Mouse (Mus musculus): ENCODE results near the gene Btd. TPM values are rescaled to one million over a fixed set of nuclear protein-coding genes. Genes with fewer than 3 reads are reported as not detected.

Gene Btd
- polyA plus RNA-seq, 1 experiment from 2014 or later: 19.8 TPM

- Histone ChIP-seq H3K4me2 (no peak overlapping the region), H3K9me3 (no peaks in the 10 kb centered on the region), H3K27me3 (replicated peaks) (no peaks in the 10 kb centered on the region), H3K27ac (replicated peaks) (no peak overlapping the region), H3K9ac (no peak overlapping the region), H3K36me3 (peaks cover 26% of the 10 kb centered on the region), H3K4me3 (no peak overlapping the region), H3K4me1 (peaks cover 5% of the 10 kb centered on the region; the same call in 1 of the 2 replicates)
- no peak for ATAC-seq (ENCODE audit: extremely low read depth, insufficient number of reproducible peaks, low FRiP score, low TSS enrichment)
- 70% methylated on average over 9 of the region's 9 CpGs for WGBS
Measured at GRCm38 (mm10) chr14:31617204-31617603, 23.6 kb upstream of the Btd start.

GRCm38 (mm10) chr14:31617997-31618396 is 22.8 kb upstream of the Btd start:
- H3K4me1 ChIP-seq: peaks cover 5% of the 10 kb centered on the region; the same call in 1 of the 2 replicates
- no peak overlapping the region for H3K4me2 ChIP-seq
- ATAC-seq (ENCODE audit: extremely low read depth, insufficient number of reproducible peaks, low FRiP score, low TSS enrichment): no peak
- H3K36me3 ChIP-seq: peaks cover 23% of the 10 kb centered on the region
- WGBS: 67% methylated on average over 3 of the region's 3 CpGs
- H3K27me3 ChIP-seq (replicated peaks): no peaks in the 10 kb centered on the region
- no peak overlapping the region for H3K27ac ChIP-seq (replicated peaks)
- H3K9me3 ChIP-seq: no peaks in the 10 kb centered on the region
- no peak overlapping the region for H3K9ac ChIP-seq
- H3K4me3 ChIP-seq: no peak overlapping the region

GRCm38 (mm10) chr14:31620591-31621223 is 20.1 kb upstream of the Btd start:
- Histone ChIP-seq H3K9ac (no peak overlapping the region), H3K4me1 (peaks cover 5% of the 10 kb centered on the region; the same call in 1 of the 2 replicates), H3K36me3 (peaks cover 7% of the 10 kb centered on the region; the same call in 1 of the 2 replicates), H3K27ac (replicated peaks) (0 out of 2 replicates have a peak overlapping the region, but pooled peaks have one; percentile 8), H3K9me3 (no peaks in the 10 kb centered on the region), H3K27me3 (replicated peaks) (no peaks in the 10 kb centered on the region), H3K4me3 (no peak overlapping the region), H3K4me2 (no peak overlapping the region)
- WGBS: 63% methylated on average over 9 of the region's 9 CpGs
- ATAC-seq (ENCODE audit: extremely low read depth, insufficient number of reproducible peaks, low FRiP score, low TSS enrichment): no peak

- 81% methylated on average over 12 of the region's 12 CpGs for WGBS
- H3K4me2 ChIP-seq: no peak overlapping the region
- no peak for ATAC-seq (ENCODE audit: extremely low read depth, insufficient number of reproducible peaks, low FRiP score, low TSS enrichment)
Measured at GRCm38 (mm10) chr14:31622748-31623147, 18.1 kb upstream of the Btd start.

GRCm38 (mm10) chr14:31630677-31631076 is 10.2 kb upstream of the Btd start:
- H3K4me2 ChIP-seq: no peak overlapping the region
- no peak overlapping the region for H3K27ac ChIP-seq (replicated peaks)
- H3K27me3 ChIP-seq (replicated peaks): no peaks in the 10 kb centered on the region
- ATAC-seq (ENCODE audit: extremely low read depth, insufficient number of reproducible peaks, low FRiP score, low TSS enrichment): no peak
- WGBS: 74% methylated on average over 7 of the region's 7 CpGs
- no peaks in the 10 kb centered on the region for H3K9me3 ChIP-seq
- H3K36me3 ChIP-seq: peaks cover 9% of the 10 kb centered on the region
- no peak overlapping the region for H3K9ac ChIP-seq
- no peaks in the 10 kb centered on the region for H3K4me1 ChIP-seq
- no peak overlapping the region for H3K4me3 ChIP-seq

More at GRCm38 (mm10) chr14:31622748-31623147, 18.1 kb upstream of the Btd start:
- Histone ChIP-seq H3K4me3 (no peak overlapping the region), H3K9ac (no peak overlapping the region), H3K9me3 (no peaks in the 10 kb centered on the region), H3K36me3 (0 out of 2 replicates have a peak, but pooled peaks cover 7% of the 10 kb centered on the region), H3K4me1 (peaks cover 5% of the 10 kb centered on the region; the same call in 1 of the 2 replicates), H3K27me3 (replicated peaks) (no peaks in the 10 kb centered on the region), H3K27ac (replicated peaks) (no peak overlapping the region)

- Histone ChIP-seq H3K36me3 (no peaks in the 10 kb centered on the region), H3K9ac (peak within 1 kb of the TSS; percentile 87), H3K27ac (replicated peaks) (peak within 1 kb of the TSS; percentile 90), H3K4me2 (peak within 1 kb of the TSS; percentile 92), H3K9me3 (no peaks in the 10 kb centered on the region), H3K27me3 (replicated peaks) (no peaks in the 10 kb centered on the region), H3K4me1 (peaks cover 15% of the 10 kb centered on the region), H3K4me3 (peak within 1 kb of the TSS; percentile 81)
- WGBS: 4% methylated on average over 26 of the region's 26 CpGs
- peak; percentile 9; the same call in 1 of the 2 replicates for ATAC-seq (ENCODE audit: extremely low read depth, insufficient number of reproducible peaks, low FRiP score, low TSS enrichment)
Measured at GRCm38 (mm10) chr14:31640346-31640889, 410 bp upstream of the Btd start, which contains the start of gene Gm49387. Gm49387 (minus strand) TSS chr14:31640878.

DNA sequence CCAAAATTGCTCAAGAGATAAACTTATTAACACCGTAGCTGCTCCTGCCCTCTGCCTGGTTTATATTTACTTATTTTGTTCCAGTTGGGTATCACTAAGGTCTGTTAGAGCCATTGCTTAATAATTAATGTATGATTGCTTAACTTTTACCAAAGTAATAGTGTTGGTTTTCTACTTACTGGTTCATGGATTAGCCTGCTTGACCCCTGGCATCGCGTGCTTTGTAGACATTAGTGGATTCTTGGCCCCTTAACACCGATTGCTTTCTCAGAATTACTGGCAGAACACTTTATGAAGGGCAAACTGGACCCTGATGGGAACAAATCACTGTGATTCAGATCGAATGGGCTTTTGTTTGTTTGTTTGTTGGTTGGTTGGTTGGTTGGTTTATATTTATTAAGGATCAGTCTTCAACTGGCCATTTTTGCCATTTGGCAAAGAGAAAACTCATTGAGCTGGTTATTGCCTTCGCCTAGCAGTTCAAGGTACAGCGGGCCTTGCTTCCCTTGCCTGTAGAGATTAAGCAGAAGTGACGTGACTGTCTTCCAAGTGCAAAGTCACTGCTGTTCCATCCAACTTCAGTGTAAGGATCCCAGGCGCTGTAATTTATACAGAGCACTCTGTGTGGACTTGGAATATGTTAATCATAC is 803 bp downstream of the Btd start:
- Histone ChIP-seq H3K27me3 (replicated peaks) (no peaks in the 10 kb centered on the region), H3K9ac (peak overlapping the region; percentile 87), H3K9me3 (no peaks in the 10 kb centered on the region), H3K27ac (replicated peaks) (peak overlapping the region; percentile 90), H3K4me1 (peaks cover 15% of the 10 kb centered on the region), H3K36me3 (no peaks in the 10 kb centered on the region), H3K4me2 (peak overlapping the region; percentile 92), H3K4me3 (peak overlapping the region; percentile 81)
- ATAC-seq (ENCODE audit: extremely low read depth, insufficient number of reproducible peaks, low FRiP score, low TSS enrichment): peak; percentile 16; the same call in 1 of the 2 replicates
- 59% methylated on average over 9 of the region's 9 CpGs for WGBS

GRCm38 (mm10) chr14:31644183-31644830 is 3.5 kb downstream of the Btd start:
- Histone ChIP-seq H3K4me3 (no peak overlapping the region), H3K4me1 (peaks cover 21% of the 10 kb centered on the region), H3K9me3 (no peaks in the 10 kb centered on the region), H3K27me3 (replicated peaks) (no peaks in the 10 kb centered on the region), H3K27ac (replicated peaks) (no peak overlapping the region), H3K36me3 (no peaks in the 10 kb centered on the region), H3K4me2 (no peak overlapping the region), H3K9ac (no peak overlapping the region)
- WGBS: 82% methylated on average over 5 of the region's 5 CpGs
- ATAC-seq (ENCODE audit: extremely low read depth, insufficient number of reproducible peaks, low FRiP score, low TSS enrichment): no peak

- Histone ChIP-seq H3K4me1 (peaks cover 18% of the 10 kb centered on the region), H3K27me3 (replicated peaks) (no peaks in the 10 kb centered on the region), H3K4me2 (no peak overlapping the region), H3K27ac (replicated peaks) (no peak overlapping the region), H3K9ac (no peak overlapping the region), H3K9me3 (no peaks in the 10 kb centered on the region), H3K36me3 (no peaks in the 10 kb centered on the region), H3K4me3 (no peak overlapping the region)
- no peak for ATAC-seq (ENCODE audit: extremely low read depth, insufficient number of reproducible peaks, low FRiP score, low TSS enrichment)
- WGBS: 62% methylated on average over 3 of the region's 3 CpGs
Measured at GRCm38 (mm10) chr14:31644931-31645547, 4.2 kb downstream of the Btd start.

DNA sequence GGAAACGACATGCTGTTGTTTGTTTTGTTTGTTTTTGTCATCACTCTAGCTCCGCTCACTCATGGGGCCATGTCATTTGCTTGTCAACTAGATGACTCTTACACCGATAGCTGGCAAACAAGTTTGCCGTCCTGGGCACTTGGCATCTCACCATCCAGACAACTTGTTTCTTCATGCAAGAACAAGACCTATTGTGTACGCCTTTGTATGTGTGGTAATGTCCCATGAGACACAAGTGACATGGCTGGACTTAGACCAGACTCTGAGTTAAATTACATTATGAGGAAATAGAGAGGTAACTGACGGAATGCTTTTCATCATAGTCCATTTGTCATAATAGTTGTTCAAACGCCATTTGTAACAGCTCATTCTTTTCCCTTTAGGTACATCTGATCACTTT is 5.1 kb downstream of the Btd start:
- no peak overlapping the region for H3K9ac ChIP-seq
- no peaks in the 10 kb centered on the region for H3K36me3 ChIP-seq
- 0 out of 2 replicates have a peak, but pooled peaks cover 3% of the 10 kb centered on the region for H3K9me3 ChIP-seq
- H3K27ac ChIP-seq (replicated peaks): no peak overlapping the region
- ATAC-seq (ENCODE audit: extremely low read depth, insufficient number of reproducible peaks, low FRiP score, low TSS enrichment): no peak
- no peak overlapping the region for H3K4me2 ChIP-seq
- 81% methylated on average over 7 of the region's 7 CpGs for WGBS
- peaks cover 15% of the 10 kb centered on the region for H3K4me1 ChIP-seq
- no peak overlapping the region for H3K4me3 ChIP-seq
- no peaks in the 10 kb centered on the region for H3K27me3 ChIP-seq (replicated peaks)

GRCm38 (mm10) chr14:31647991-31648390 is 7.2 kb downstream of the Btd start:
- no peak overlapping the region for H3K4me2 ChIP-seq
- 83% methylated on average over 10 of the region's 10 CpGs for WGBS
- no peak for ATAC-seq (ENCODE audit: extremely low read depth, insufficient number of reproducible peaks, low FRiP score, low TSS enrichment)
- H3K27ac ChIP-seq (replicated peaks): no peak overlapping the region
- 0 out of 2 replicates have a peak, but pooled peaks cover 3% of the 10 kb centered on the region for H3K9me3 ChIP-seq
- no peaks in the 10 kb centered on the region for H3K36me3 ChIP-seq
- no peak overlapping the region for H3K9ac ChIP-seq
- no peak overlapping the region for H3K4me3 ChIP-seq
- H3K27me3 ChIP-seq (replicated peaks): no peaks in the 10 kb centered on the region
- peaks cover 25% of the 10 kb centered on the region for H3K4me1 ChIP-seq
